Mouse (Mus musculus): ENCODE measurements around the gene Adipor1. TPM values are rescaled to one million over a fixed set of nuclear protein-coding genes. Genes with fewer than 3 reads are reported as not detected.

The Adipor1 gene
- total RNA-seq, 2 experiments from 2014 or later: 55.4 to 57.5 TPM

- no peak for DNase-seq
- intact Hi-C loops (cut with DNase I): no loop called here
These were observed 45.4 kb downstream of the Adipor1 start for GRCm38 (mm10) chr1:134460294-134461284.

Other genes starting within 250 kb of the Adipor1 start
- 1 to 10 TPM; 1.1 to 2.0 TPM for gene Chil1, start 233.2 kb upstream of the Adipor1 start, total RNA-seq (2021)
- gene Mybph, start 221.9 kb upstream of the Adipor1 start, total RNA-seq (2021): under 1 TPM in 1 of 2 experiments, not detected in 1; 0.18 TPM
- 10 to 100 TPM; 75.5 to 76.4 TPM for gene Adora1, start 179.9 kb upstream of the Adipor1 start, total RNA-seq (2021)
- gene Myog, start 125.4 kb upstream of the Adipor1 start, total RNA-seq (2021): not detected
- gene Ppfia4, start 82.5 kb upstream of the Adipor1 start, total RNA-seq (2021): 10 to 100 TPM; 62.6 to 72.1 TPM
- 100 to 1,000 TPM; 110 to 122 TPM for gene Tmem183a, start 53.4 kb upstream of the Adipor1 start, total RNA-seq (2021)
- not detected for gene 4933406M09Rik, start 29.4 kb upstream of the Adipor1 start, total RNA-seq (2021)
- 10 to 100 TPM; 13.1 to 18.5 TPM for gene Cyb5r1, start 9.8 kb upstream of the Adipor1 start, total RNA-seq (2021)
- 10 to 100 TPM; 37.1 to 38.7 TPM for gene Klhl12, start 40.2 kb downstream of the Adipor1 start, total RNA-seq (2021)
- 10 to 100 TPM; 38.2 to 38.5 TPM for gene Rabif, start 79.3 kb downstream of the Adipor1 start, total RNA-seq (2021)
- gene Mgat4e, start 134.3 kb downstream of the Adipor1 start, total RNA-seq (2021): not detected
- gene Kdm5b, start 144.8 kb downstream of the Adipor1 start, total RNA-seq (2021): 100 to 1,000 TPM in 1 of 2 experiments, 10 to 100 TPM in 1; 98.4 to 107 TPM
- 1 to 10 TPM; 2.2 to 3.9 TPM for gene Syt2, start 231.3 kb downstream of the Adipor1 start, total RNA-seq (2021)